Mouse (Mus musculus) C2C12 (cell line): Measurements from ENCODE around the gene Rraga. TPM values are rescaled to one million over a fixed set of nuclear protein-coding genes. Genes with fewer than 3 reads are reported as not detected.

Experiments
- H3K27me3 ChIP-seq: one replicate; pipeline ENCODE4 v1.6.1; 2011; ENCODE audit not compliant: control insufficient read depth, insufficient read depth, insufficient read length
- H3K36me3 ChIP-seq: one replicate; pipeline ENCODE4 v1.6.1; 2011; ENCODE audit not compliant: control insufficient read depth, insufficient read depth
- H3K4me3 ChIP-seq: one replicate; pipeline ENCODE4 v1.5.1; 2011; ENCODE audit warnings: mild to moderate bottlenecking, control low read depth; ENCODE audit not compliant: poor library complexity, insufficient read depth, severe bottlenecking
- H3K79me2 ChIP-seq: one replicate; pipeline ENCODE4 v1.6.1; 2011; ENCODE audit not compliant: control insufficient read depth, insufficient read depth
- H3K79me3 ChIP-seq: one replicate; pipeline ENCODE4 v1.6.1; 2011; ENCODE audit warnings: low read depth, control low read depth
- H3ac ChIP-seq: one replicate; pipeline ENCODE3; 2011; ENCODE audit warnings: low read depth; ENCODE audit not compliant: control insufficient read depth, insufficient read length
- CEBPB ChIP-seq: IDR thresholded peaks from one replicate; pipeline ENCODE4 v1.6.1; 2011; ENCODE audit warnings: low read depth, mild to moderate bottlenecking, control low read depth, moderate library complexity
- CTCF ChIP-seq: IDR thresholded peaks from one replicate; pipeline ENCODE4 v1.5.1; 2011; ENCODE audit not compliant: control insufficient read depth, insufficient read depth, insufficient read length
- FOSL1 ChIP-seq: IDR thresholded peaks from one replicate; pipeline ENCODE4 v1.8.0; 2011; ENCODE audit warnings: mild to moderate bottlenecking, low read length; ENCODE audit not compliant: poor library complexity, insufficient read depth, severe bottlenecking
- MAX ChIP-seq: IDR thresholded peaks from one replicate; pipeline ENCODE4 v1.6.1; 2011; ENCODE audit warnings: mild to moderate bottlenecking, control low read depth
- MYOD1 ChIP-seq: IDR thresholded peaks from one replicate; pipeline ENCODE4 v1.6.1; 2011; ENCODE audit warnings: low read depth; ENCODE audit not compliant: control insufficient read depth, insufficient read length
- MYOG ChIP-seq: IDR thresholded peaks from one replicate; pipeline ENCODE4 v1.6.1; 2011; ENCODE audit not compliant: control insufficient read depth, insufficient read length; ENCODE audit errors: extremely low read depth
- USF1 ChIP-seq: IDR thresholded peaks from one replicate; pipeline ENCODE4 v1.6.1; 2011; ENCODE audit warnings: low read depth, mild to moderate bottlenecking, control low read depth, moderate library complexity
- polyA plus RNA-seq: library from polyadenylated mRNA; unstranded; fragments of >200 nt; fragmentation: generic; extraction: Trizol; gene quantifications from one replicate; pipeline ENCODE4 v1.2.1, GENCODE M21; 2012; ENCODE audit warnings: missing spikeins

Gene Rraga
- polyA plus RNA-seq, 1 experiment = 54.2 TPM

DNA sequence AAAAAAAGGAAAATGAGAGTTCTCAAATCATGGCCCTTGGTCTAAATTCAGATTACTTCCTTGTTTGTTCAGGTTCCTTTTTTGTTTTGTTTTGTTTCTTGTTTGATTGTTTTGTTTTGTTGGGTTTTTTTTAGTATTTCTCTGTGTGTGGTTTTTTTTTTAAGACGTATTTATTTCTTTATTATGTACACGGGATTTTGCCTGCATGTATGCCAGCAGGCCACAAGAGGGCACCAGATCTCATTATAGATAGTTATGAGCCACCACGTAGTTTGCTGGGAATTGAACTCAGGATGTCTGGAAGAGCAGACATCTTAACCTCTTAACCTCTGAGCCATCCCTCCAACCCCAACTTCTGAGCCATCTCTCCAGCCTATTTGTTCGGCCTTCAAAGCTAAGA, 37.5 kb upstream of the Rraga start:
- no peaks in the 10 kb centered on the region for H3K79me3 ChIP-seq
- H3K4me3 ChIP-seq = no peak overlapping the region
- no peaks in the 10 kb centered on the region for H3K79me2 ChIP-seq
- no peaks in the 10 kb centered on the region for H3K27me3 ChIP-seq
- TF ChIP-seq MYOD1 (no peak), USF1 (no peak), FOSL1 (no peak), CTCF (no peak), MAX (no peak), CEBPB (no peak), MYOG (no peak)
- no peaks in the 10 kb centered on the region for H3K36me3 ChIP-seq
- H3ac ChIP-seq = no peak overlapping the region

DNA sequence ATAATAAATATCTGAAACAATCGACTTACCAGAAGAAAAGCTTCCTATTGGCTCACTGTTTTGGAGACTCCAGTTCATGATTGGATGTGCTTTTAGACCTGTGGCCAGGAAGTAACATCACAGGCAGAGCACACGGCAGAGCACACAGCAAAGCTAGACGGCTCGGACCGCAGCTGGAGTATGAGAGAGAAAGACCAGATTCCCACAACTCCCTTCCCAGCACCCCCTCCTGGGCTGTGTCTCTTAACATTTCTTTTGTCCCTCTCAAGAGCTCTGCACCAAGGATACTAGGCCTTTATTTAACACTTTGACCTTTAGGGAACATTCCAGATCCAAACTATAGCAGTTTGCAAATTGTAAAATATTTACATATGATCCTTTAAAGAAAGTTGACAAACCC, 36.5 kb upstream of the Rraga start:
- H3K79me2 ChIP-seq = no peaks in the 10 kb centered on the region
- no peaks in the 10 kb centered on the region for H3K27me3 ChIP-seq
- no peak overlapping the region for H3ac ChIP-seq
- no peak for TF ChIP-seq MYOG
- no peak for TF ChIP-seq MYOD1
- TF ChIP-seq USF1 = no peak
- no peak for TF ChIP-seq FOSL1
- TF ChIP-seq CEBPB = no peak
- no peak for TF ChIP-seq MAX
- TF ChIP-seq CTCF = no peak
- no peak overlapping the region for H3K4me3 ChIP-seq
- no peaks in the 10 kb centered on the region for H3K79me3 ChIP-seq
- no peaks in the 10 kb centered on the region for H3K36me3 ChIP-seq

GRCm38 (mm10) chr4:86541573-86541972, 33.9 kb upstream of the Rraga start:
- H3K36me3 ChIP-seq = no peaks in the 10 kb centered on the region
- TF ChIP-seq FOSL1 (no peak), CEBPB (no peak), CTCF (no peak), MYOG (no peak), MAX (no peak), MYOD1 (no peak), USF1 (no peak)
- no peak overlapping the region for H3K4me3 ChIP-seq
- H3K79me2 ChIP-seq = no peaks in the 10 kb centered on the region
- H3K27me3 ChIP-seq = no peaks in the 10 kb centered on the region
- H3K79me3 ChIP-seq = no peaks in the 10 kb centered on the region
- no peak overlapping the region for H3ac ChIP-seq

GRCm38 (mm10) chr4:86543999-86544398, 31.5 kb upstream of the Rraga start:
- no peaks in the 10 kb centered on the region for H3K36me3 ChIP-seq
- H3ac ChIP-seq = no peak overlapping the region
- H3K79me2 ChIP-seq = no peaks in the 10 kb centered on the region
- TF ChIP-seq USF1 (no peak), FOSL1 (no peak), MAX (no peak), CTCF (no peak), MYOG (no peak), CEBPB (no peak), MYOD1 (no peak)
- H3K4me3 ChIP-seq = no peak overlapping the region
- no peaks in the 10 kb centered on the region for H3K79me3 ChIP-seq
- H3K27me3 ChIP-seq = peaks cover 5% of the 10 kb centered on the region

GRCm38 (mm10) chr4:86545615-86546014, 29.9 kb upstream of the Rraga start:
- Histone ChIP-seq H3K79me3 (no peaks in the 10 kb centered on the region), H3K27me3 (peaks cover 5% of the 10 kb centered on the region), H3K79me2 (no peaks in the 10 kb centered on the region), H3K4me3 (no peak overlapping the region), H3ac (no peak overlapping the region), H3K36me3 (no peaks in the 10 kb centered on the region)
- TF ChIP-seq MYOD1 (no peak), MYOG (no peak), MAX (no peak), USF1 (no peak), FOSL1 (no peak), CTCF (no peak), CEBPB (no peak)

GRCm38 (mm10) chr4:86548332-86548731, 27.1 kb upstream of the Rraga start:
- H3K4me3 ChIP-seq = no peak overlapping the region
- no peak for TF ChIP-seq MAX
- no peak for TF ChIP-seq CTCF
- no peak for TF ChIP-seq FOSL1
- TF ChIP-seq MYOD1 = no peak
- no peak for TF ChIP-seq MYOG
- no peak for TF ChIP-seq CEBPB
- no peak for TF ChIP-seq USF1
- H3K36me3 ChIP-seq = no peaks in the 10 kb centered on the region
- H3K79me3 ChIP-seq = no peaks in the 10 kb centered on the region
- H3ac ChIP-seq = no peak overlapping the region
- H3K79me2 ChIP-seq = no peaks in the 10 kb centered on the region
- H3K27me3 ChIP-seq = peaks cover 16% of the 10 kb centered on the region
